Mouse (Mus musculus): ENCODE measurements around the gene Krtap10-10. TPM values are rescaled to one million over a fixed set of nuclear protein-coding genes. Genes with fewer than 3 reads are reported as not detected.
A peak's percentile ranks its signal among the peaks of the same experiment; 100 is the strongest.
"Not testable (repeated sequence)": the region's sequence is repeated elsewhere in the genome, so short reads cannot be mapped to it uniquely, and the experiment has no call there.

Krtap10-10 gene
- not detected in 2 replicates for total RNA-seq (2021)
- long read RNA-seq, experiment 1 = 0 reads
- long read RNA-seq, experiment 2 = 0 reads

DNA sequence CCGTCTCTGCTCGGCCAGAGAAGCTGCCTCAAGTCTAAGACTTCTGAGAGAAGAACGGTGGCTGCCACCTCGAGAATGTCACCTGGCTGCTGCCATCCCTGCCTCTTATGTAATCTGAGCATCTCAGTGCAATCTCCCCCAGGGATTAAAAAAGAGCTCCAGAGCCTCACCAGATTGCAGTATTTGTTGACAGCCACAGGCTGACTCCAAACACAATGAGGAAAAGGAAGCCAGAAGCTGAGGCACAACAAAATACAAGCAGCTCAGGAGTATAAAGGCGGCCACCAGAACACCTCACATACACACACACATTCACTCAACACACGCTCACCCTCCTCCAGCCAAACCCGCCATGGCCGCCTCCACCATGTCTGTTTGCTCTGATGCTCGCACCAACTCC, at the start of gene Krtap10-10:
Gene Krtap10-10, plus strand, starts transcription at position 301 of the 400 bp plus-strand sequence.
- no peak for DNase-seq

GRCm38 (mm10) chr10:77787876-77788275, 47.9 kb upstream of the Krtap10-10 start, which contains the start of gene Gm7137:
Gene Gm7137, minus strand, starts transcription at chr10:77788200.
- DNase-seq = peak; percentile 16

DNA sequence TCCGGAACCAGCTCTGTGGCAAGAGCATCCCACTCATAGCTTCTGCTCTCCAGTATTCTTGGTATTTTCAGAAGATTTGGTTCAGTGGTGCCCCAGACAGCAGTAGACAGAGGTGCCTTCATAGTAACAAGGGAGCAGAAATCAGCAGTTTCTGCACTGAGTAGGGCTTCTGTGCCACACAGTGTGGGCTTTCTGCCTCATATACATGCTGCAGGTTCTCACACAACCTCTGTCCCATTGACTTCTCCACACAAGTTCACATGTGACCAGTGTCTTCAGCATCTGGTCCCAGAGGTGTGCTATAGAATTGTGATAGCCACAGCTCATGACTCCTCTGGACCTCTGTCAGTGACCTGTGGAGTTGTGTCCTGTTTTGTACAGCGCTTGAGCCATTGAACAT, 47.1 kb upstream of the Krtap10-10 start:
- no peak for DNase-seq

DNA sequence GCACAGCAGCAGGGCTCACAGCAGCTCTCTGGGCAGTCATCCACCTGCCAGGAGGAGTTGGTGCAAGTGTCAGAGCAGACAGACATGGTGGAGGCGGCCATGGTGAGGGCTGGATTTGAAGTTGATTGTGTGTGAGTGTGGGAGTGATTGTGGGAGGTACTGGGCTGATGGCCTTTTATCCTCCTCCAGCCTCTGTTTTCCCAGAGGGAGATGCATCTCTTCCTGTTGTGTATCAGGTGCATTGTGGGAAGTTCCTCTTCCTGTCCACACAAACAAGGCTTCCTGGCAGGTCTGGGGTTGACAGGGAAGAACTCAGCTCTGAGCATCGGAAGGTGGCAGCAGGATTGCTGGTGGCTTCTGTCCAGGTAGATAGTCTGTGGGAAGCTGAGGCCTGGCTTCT, 40.8 kb upstream of the Krtap10-10 start, which contains the start of gene Gm9639:
Gene Gm9639, minus strand, starts transcription at position 101 of the 400 bp plus-strand sequence.
- DNase-seq = no peak

- no peak for DNase-seq
Measured at GRCm38 (mm10) chr10:77797677-77798076, 38.1 kb upstream of the Krtap10-10 start.

GRCm38 (mm10) chr10:77798164-77798920, 37.4 kb upstream of the Krtap10-10 start:
- DNase-seq = not testable (repeated sequence)

DNA sequence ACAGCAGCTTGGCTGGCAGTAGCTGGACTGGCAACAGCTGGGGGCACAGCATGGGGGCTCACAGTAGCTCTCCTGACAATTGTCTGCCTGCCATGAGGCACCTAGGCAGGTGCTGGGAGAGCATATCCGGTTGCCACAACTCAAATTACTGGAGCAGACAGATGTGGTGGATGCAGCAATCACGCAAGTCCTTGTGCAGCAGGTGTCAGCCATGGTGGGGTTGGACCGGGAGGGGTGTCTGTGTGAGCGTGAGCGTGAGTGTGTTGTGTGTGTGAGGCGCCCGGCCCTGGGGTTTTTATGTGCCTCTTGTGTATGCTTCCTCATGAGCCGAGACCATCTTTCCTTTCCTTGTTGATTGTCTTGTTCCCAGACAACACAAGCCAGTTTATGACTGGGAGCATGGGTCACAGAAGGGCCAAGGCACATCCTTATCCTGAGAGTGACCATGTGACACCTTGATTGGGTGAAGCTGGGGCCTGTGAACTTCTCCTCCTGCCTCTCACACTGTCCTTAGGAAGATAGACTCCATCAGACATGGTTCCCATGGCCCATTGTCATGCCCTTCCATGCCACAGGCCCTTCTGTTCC, 36.7 kb upstream of the Krtap10-10 start, which contains the start of gene Gm19668:
Gene Gm19668, minus strand, starts transcription at position 213 of the 588 bp plus-strand sequence.
- no peak for DNase-seq

- DNase-seq = no peak
Measured at GRCm38 (mm10) chr10:77804095-77804494, 31.7 kb upstream of the Krtap10-10 start.

GRCm38 (mm10) chr10:77811743-77812142, 24.0 kb upstream of the Krtap10-10 start, which contains the start of gene Gm9507:
Gene Gm9507, minus strand, starts transcription at chr10:77811843.
- DNase-seq = no peak

DNA sequence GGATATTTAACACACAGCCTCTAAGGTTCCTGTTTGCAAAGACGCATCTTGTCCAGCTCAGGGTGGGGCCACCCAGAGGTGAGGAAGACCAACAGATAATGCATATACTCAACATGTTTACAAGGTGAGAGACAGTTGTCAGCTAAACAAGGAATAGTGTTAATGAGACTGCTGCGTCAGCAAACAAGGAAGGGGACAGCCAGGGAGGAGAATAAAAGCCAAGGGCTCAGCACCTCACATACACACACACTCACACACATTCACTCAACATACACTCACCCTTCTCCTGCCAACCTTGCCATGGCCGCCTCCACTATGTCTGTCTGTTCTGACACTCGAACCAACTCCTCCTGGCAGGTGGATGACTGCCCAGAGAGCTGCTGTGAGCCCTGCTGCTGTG, 21.4 kb upstream of the Krtap10-10 start, which contains the start of gene Gm2696:
Gene Gm2696, plus strand, starts transcription at position 301 of the 400 bp plus-strand sequence.
- DNase-seq = no peak

DNA sequence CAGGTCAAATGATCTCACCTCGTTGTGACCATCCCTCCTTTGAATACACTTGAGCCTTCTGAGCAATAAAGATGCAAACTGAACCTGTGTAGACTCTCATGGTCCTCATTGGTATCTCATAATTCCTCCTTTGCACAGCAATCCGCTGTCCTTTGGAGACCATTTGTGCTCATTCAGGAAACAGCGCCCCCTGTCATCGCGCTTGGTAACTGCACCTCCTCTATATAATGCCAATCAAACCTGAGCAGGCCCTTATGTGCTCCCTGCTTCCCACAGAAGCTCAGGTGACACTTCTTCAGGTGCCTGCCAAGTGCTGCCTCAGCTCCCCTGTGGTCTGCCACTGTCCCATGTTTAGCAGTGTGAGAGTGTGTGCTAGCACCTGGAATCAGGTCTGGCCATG, 20.2 kb upstream of the Krtap10-10 start:
- DNase-seq = peak; percentile 53

DNA sequence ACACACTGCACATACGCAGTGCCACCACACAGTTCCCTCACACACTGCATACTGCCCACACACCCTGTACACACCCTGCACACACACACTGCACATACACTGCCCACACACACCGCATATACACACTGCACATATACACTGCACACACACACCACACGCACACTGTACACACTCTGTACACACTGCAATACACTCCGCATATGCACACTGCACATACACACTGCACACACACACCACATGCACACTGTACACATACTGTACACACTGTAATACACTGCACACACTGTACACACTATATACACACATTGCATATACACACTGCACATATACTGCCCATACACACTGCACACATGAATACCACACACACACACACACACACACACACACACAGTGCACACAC, 17.2 kb upstream of the Krtap10-10 start:
- no peak for DNase-seq

GRCm38 (mm10) chr10:77819203-77819602, 16.5 kb upstream of the Krtap10-10 start:
- DNase-seq = no peak

DNA sequence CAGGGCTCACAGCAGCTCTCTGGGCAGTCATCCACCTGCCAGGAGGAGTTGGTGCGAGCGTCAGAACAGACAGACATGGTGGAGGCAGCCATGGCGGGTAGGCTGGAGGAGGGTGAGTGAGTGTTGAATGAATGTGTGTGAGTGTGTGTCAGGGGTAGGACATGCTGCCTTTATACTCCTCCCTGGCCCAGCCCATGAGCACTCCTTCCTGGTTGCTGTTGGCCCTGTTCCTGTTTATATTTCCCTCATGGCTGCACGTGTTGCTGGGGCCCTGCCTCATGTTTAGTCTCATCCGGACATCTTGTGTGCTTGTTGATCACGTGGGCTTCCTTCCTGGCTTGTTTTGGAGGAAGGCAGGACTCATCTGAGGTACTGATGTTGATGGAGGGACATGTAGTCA, 8.8 kb upstream of the Krtap10-10 start, which contains the start of gene Krtap10-4:
Gene Krtap10-4, minus strand, starts transcription at position 145 of the 400 bp plus-strand sequence.
- no peak for DNase-seq

- peak; percentile 15 for DNase-seq
Measured at GRCm38 (mm10) chr10:77839006-77839405, 3.3 kb downstream of the Krtap10-10 start.

DNA sequence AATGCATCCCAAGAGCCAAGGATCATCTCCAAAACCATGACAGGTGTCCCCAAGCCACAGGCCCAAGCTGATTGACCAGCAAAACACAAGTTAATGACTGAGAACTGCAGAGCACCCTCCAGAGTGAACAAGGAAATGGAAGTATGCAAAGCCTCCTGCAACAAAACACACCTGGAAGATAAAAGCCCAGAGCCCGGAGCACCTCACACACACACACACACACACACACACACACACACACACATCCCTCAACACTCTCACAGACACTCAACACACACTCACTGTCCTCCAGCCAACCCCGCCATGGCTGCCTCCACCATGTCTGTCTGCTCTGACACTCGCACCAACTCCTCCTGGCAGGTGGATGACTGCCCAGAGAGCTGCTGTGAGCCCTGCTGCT, 10.8 kb downstream of the Krtap10-10 start, which contains the start of gene Gm36176:
Gene Gm36176, plus strand, starts transcription at position 301 of the 400 bp plus-strand sequence.
- no peak for DNase-seq

DNA sequence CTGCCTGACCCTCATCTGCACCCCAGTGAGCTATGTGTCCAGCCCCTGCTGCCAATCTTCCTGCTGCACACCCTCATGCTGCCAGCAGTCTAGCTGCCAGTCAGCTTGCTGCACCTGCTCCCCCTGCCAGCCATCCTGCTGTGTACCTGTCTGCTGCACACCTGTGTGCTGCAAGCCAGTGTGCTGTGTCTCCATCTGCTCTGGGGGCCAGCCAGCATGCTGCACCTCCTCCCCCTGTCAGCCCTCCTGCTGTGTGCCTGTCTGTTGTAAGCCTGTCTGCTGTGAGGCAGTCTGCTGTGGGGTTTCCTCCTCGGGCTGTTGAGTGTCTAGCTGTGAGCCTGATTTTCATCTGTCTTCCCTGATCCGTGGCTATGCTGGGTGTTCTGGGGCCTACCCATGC, 11.2 kb downstream of the Krtap10-10 start:
- DNase-seq = no peak

- DNase-seq = no peak
Measured at GRCm38 (mm10) chr10:77847538-77847937, 11.8 kb downstream of the Krtap10-10 start.

DNA sequence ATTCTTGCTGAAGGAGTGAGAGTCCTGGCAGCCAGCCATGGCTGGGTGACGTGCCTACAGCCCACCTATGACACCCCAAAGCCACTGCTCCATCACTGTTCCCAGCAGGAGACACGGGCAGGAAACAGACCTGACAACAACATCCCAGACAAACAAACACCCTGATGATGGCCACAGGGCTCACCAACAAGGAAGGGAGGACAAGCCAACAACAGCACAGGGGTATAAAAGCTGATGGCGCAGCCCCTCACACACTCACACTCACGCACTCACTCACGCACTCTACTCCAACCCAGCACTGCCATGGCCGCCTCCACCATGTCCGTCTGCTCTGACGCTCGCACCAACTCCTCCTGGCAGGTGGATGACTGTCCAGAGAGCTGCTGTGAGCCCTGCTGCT, 16.8 kb downstream of the Krtap10-10 start, which contains the start of gene Gm10318:
Gene Gm10318, plus strand, starts transcription at position 301 of the 400 bp plus-strand sequence.
- DNase-seq = no peak

- no peak for DNase-seq
Measured at GRCm38 (mm10) chr10:77861675-77862074, 25.9 kb downstream of the Krtap10-10 start, which contains the start of gene Gm3285. Gene Gm3285, plus strand, starts transcription at chr10:77861975.

DNA sequence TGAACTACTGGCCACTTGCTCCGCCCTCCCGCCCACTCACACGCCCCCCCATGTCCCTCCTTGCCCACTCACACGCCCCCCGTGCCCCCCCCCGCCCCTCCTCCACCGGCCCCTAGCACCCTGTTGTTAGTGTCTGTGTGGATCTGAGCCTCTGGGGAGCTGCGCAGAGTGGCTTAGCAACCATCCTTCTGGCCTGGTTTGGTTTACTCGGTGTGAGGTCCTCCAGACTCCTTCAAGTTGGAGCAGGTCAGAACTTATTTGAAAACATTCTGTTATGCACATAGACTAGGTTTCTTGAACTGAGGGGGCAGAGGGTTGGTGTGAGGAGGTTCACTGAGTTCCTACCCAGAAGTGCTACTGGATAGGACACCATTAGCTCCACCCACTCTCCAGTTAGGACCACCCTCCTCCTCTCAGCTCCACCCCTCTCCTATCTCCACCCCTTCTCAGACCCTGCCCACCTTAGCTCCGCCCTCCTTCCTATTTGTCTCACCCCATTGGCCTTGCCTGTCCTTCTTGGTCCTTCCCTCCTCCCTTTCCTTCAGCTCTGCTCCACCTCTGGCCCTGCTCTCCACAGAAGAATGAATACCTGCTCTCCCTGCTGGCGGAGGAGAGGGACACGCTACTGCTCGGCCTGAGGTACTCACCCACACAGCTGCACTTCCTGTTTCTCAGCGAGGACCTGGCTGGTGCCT, 28.5 kb downstream of the Krtap10-10 start:
- peak; percentile 75 for DNase-seq

DNA sequence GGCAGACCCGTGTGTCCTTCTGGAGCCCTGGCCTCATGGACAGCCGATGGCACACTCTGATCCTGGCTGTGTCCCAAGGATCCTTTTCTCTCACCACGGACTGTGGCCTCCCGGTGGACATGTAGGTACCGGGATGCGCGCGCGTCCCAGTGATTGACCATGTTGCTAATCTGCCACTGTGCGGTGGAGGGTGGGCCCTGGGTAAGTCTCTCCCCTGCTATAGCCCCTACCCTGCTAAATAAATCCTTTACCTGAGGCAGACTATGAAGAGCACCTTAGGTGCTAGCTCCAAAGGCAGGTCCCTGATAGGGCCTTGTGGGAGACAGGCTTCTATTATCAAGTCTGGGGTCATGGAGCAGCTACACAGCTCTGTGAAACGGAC, 29.0 kb downstream of the Krtap10-10 start:
- no peak for DNase-seq

Measured in adrenal gland, postnatal 14 days (tissue).